Mouse (Mus musculus): ENCODE measurements around the gene Oscp1.

Gene Oscp1

DNA sequence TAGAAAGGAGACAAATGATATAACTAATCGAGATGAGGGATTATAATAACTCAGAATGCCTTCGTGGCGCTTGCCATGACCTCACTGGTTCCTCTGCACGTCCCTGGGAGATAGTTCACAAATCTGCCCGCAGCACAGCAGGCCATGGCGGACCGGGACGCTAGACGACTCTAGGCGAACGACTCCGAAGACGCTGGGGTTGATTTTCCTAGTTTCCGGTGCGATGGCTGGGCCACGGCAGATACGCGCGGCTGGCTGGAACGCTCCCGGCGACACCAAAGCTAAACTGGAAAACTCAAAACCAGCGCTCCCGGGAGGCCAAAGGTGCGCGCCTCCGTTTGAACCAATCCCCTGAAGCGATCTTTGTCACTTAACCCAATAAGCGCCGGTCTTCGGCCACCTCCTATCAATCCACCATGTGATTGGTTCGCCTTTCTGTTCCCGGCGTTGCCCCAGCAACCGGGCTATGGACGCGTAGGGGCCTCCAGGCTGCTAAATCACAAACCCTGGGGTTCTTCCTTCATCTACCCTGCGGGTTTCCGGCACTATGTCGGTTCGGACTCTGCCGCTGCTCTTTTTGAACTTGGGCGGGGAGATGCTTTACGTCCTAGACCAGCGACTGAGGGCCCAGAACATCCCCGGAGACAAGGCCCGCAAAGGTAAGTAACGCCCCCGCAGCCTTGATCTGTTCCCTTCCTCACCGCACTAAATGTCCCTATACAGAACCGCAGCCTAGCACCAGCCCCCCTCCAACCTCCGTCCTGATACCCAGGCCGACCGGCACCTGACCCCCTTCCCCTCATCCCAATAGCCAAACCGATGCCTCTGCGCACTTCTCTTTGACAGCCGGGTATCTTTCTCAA is at the start of gene Oscp1:
Oscp1 (plus strand) TSS at position 432 of the 863 bp plus-strand sequence.
- peak; percentile 90 for DNase-seq

DNA sequence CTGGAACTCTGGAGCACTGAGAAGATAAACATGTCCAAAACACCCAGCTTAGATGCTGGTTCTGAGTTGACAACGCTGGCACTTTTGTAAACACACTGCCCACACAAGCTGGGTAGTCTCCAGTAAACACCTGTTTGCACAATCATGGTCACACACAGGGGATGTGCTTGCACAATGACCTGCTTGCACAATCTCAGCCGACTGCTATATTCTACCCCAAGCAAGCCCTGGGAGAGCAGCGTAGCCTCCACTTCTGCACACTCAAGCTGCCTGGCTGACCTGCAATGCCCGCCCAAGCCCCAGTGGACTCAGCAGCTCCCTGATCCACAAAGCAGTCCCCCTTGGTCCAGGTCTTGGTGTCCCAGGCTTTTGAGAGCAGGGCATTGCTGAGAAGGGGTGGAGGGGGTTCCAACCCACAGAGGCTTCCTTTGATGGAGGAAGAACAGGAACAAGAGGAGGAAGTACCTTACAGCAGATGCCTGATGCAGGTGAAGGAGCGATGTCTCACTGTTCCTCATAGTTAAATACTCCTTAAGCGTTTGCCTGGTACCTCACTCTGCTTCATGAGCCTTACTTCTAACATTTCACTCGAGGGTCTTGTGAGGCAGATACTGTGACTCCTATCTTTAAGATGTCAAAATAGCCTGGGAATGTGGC is 40.6 kb upstream of the Oscp1 start:
- no peak for DNase-seq

DNA sequence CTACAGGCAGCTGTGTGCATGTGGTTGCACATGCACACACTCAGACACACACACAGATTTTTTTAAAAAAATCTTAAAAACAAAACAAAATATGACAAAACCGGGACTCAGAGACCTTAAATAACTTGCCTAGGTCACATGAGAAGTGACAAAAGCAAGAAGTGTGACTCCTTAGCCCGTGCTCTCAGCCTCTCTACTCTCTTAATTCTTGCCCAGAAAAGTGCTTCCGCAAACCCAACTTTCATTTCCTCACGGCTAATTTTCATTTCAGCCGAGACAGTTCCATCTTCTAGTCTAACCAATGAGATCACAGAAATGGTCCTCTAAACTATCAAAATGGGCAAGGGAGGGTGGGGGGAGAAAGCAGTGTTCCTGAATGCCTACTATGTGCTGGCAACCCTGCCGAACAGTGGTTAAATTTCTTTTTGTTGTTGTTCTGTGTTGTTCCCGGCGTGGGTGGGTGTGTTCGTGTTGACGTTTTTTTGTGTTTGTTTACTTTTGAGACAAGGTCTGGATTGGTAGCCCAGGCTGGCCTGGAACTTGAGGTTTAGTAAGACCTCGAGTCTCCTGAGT is 39.3 kb upstream of the Oscp1 start:
- no peak for DNase-seq

DNA sequence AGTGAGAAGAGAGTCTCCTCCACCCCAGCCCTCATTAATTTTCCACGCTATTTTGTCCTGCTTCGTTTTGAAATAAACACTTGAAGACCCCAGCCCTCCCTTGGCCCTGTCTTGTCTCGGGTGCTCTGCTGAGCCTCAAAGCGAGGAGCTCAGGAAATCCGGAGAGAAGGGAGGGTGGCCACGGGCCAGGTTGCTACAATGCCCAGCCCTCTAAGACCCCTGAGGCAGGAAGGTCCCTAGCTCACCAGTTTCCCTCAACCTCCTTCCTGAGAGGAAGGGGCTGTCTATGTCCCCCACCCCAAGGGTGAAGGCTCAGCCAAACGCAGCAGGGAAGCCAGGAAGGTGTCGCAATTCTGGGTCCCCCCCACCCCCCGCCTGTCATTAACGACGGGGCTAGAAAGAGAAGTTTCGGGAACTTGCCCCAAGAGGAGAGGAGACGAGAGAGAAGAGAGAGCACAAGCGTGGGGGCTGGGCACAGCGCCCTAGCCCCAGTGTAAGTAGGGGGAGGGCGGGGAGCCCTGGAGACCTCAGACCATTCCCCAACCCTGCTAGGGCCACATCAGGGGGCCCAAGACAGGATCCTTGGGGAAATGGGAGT is 34.0 kb upstream of the Oscp1 start, which contains the start of gene Csf3r:
Csf3r (plus strand) TSS at position 248 of the 598 bp plus-strand sequence.
- no peak for DNase-seq

DNA sequence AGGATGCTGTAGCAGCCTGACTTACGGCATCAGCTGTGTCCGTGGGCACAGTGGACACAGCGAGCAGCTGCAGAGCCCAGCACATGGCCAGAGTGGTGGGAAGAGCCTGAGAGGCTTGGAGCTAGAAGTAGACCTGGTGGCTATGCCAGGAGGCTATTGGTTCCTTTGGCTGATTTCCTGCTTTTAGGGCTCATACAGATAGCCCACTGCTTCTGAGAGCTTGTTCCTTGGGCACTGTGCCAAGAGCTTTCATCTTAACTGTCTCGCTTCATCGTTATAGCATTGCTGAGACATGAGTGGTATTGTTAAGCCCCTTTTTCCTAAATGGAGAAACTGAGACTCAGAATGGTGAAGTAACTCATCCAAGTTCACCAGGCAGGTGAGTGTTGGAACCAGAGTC is 32.6 kb upstream of the Oscp1 start:
- DNase-seq: no peak

DNA sequence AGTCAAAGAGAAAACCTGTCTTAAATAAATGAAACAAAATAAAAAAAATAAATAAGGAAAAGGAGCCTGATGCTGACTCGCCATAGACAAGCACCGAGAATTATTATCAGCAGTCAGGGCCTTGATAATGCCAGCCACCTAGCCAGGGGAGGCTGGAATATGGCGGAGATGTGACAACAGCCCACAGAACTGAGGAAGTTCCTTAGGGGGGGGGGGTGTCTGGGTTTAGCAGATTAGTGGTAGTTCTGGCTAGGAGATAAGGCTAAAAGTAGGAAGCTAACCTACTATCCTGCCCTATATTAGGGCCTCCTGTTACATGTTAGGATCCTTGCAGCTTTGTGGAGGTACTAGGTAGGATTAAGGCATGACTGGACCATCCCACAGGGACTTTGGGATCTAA is 30.4 kb upstream of the Oscp1 start:
- no peak for DNase-seq

DNA sequence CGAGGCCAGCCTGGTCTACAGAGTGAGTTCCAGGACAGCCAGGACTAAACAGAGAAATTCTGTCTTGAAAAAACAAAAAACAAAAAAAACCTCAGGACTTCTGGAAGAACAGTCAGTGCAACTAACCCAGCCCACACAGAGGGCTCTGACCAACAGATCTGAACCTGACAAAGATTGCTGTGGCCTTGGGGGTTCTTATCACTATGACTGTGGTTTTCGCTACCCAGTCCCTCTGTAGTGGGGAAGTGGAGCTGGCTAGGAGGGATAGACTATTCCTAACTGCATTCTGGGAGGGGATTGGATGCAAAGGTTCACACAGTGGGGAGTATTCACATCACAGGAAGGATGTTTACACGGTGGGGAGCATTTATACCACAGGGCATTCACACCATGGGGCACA is 29.3 kb upstream of the Oscp1 start:
- no peak for DNase-seq

DNA sequence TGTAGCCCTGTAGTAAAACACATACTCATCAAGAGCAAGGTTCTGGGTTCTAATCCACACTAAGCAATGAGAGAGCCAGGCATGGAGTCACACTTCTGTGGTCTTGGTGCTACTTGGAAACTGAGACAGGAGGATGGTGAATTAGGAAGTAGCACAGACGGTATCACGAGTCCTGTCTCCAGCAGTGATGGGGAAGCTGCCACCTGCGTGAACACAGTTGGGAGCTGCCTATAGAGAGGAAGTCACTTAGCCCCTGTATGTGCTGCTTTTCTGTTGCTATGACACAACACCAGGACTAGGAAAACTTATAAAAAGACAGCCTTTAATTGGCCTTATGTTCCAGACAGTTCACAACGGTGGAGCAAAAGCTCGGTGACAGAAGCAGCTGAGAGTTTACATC is 27.7 kb upstream of the Oscp1 start:
- DNase-seq: no peak

DNA sequence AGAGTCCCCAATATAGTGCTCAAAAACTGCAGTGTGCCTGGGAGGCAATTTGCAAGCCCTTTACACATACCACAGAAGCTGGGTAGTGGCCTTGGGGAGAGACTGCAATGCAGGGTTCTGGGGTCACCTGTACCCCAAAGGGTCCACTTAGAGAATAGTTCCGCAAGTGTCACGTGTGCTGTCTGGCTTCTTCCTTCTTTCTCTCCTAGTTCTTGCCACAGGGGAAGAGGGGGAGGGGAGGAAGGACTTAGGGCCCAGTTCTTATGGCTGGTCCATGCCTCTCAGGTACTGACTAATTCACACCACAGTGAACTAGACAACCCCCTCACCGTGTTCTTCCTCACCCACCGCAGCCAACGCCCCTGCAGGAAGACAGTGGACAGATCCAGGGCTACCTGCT is 23.0 kb upstream of the Oscp1 start:
- no peak for DNase-seq

DNA sequence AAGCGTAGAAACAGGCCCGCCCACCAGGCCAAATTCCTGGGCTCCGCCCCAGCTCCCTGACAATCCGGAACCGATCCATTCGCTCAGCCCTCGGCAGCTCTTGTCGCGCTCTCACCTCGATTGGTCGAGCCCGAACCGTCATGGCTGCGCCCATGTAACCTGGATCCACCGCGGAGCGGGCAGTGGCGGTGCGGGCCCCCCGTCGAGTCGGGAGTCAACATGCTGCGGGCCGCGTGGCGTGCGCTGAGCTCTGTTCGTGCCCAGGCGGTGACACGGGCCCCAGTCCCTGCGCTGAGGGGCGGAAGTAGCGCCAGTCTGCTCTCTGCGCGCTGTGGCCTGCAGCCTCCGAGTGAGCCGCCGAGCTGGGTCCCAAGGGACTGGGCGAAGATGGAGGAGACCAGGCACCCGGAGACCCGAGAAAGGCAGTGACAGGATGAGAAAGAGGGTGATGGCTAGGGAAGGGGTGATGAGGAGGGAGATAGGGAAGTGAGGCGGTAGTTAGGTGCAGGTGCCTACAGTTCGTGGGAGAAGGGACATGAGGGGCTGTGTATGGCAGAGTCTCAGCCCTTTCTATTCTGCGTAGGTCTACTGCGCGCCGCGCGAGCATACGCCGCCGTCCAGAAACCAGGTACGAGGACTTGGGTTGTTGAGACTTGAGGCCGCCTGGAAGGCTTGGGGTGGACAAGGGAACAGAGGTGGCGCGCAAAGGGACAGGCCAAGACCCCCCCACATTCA is 11.3 kb upstream of the Oscp1 start, which contains the start of gene Mrps15:
Mrps15 (plus strand) TSS at position 75 of the 735 bp plus-strand sequence.
- DNase-seq: peak; percentile 77

DNA sequence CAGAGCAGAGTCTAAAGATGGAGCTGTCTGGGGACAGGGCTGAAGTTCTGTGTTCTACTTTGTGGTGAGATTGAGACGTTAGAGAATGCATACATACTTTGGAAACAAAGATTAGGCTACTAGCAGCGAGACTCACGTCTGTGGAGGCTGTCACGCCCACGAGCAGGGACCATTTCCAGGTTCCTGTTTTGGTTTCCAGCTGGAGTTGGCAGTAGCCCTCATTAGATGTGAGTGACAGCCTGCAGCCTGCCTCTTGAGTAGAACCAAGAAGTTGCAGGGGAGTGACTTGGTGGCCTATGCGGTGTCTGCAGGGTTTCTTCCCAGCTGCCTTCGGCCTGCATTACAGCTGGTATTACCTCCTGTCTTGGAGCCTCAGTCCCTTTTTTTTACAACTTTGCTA is 6.7 kb upstream of the Oscp1 start:
- no peak for DNase-seq

DNA sequence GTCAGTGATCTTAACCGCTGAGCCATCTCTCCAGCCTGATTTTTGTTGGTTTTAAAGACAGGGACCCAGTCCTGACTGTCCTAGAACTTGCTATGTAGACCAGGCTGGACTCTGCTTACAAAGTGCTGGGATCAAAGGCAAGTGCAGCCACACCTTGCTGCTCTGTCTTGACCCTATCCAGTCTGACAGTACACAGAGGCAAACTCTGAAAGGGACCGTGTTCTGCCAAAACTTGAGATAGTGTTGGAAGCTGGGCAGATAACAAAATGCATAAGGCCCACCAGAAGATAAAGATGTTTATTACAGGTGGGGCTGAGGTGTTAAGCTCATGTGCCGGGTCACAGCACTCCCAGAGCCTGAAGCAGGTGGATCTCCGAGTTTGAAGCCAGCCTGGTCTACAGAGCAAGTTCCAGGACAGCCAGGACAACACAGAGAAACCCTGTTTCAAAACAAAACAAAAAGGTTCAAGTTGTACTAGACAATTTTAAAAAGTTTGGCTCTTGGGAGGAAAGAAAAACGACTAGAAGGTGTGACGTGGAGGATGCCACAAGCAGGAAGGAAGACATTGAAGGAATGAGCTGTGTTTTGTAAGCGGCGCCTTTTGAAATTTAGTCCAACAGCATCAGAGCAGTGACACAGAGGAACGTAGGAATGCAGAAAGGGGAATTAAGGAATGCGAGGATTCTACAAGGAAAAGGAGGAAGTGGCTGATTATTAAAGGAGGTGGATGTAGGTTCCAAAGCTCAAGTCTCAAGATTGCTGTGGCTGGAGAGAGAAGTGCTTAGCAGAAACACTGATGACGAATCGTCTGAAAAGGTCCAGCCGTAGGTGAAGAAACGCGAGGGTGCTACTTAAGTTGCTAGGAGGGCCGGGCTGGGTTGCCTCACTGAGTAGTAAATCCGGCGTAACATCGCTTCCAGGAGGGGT is 895 bp upstream of the Oscp1 start:
- no peak for DNase-seq

DNA sequence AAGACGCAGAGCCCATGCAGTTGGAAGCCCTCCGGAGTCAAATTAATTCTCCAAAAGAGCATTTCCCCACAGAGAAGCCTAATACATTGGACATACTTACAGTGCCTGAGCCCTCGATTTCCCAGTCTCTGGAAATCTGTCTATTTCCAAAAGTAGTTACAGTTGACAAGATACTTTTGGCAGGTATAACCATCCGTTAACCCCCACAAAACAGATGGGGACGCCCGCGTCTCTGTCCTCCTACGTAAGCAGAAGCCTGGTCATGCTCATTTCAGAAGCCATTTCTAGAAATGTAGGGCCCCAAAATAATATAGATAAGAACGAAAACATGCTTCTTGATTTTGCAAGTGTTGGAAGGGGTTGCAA is 615 bp downstream of the Oscp1 start:
- no peak for DNase-seq

DNA sequence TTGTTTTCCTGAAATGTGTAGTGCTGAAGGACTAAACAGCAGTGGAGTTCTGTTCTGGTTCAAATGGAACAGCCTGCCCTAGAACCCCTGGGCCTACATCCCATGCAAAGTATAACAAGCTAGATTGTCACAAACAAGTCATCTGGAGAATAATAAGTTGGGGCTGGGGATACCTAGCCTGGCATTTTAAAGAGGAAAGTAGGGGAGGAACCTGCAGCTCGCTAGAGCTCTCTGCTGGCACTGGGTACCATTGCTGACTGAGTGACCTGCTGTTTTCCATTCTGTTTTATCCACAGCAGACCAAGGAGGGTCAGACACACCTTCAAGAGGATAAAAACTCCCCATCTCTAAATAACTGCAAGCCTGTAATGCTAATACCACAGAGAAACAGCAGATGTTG is 4.5 kb downstream of the Oscp1 start:
- peak; percentile 43 for DNase-seq

DNA sequence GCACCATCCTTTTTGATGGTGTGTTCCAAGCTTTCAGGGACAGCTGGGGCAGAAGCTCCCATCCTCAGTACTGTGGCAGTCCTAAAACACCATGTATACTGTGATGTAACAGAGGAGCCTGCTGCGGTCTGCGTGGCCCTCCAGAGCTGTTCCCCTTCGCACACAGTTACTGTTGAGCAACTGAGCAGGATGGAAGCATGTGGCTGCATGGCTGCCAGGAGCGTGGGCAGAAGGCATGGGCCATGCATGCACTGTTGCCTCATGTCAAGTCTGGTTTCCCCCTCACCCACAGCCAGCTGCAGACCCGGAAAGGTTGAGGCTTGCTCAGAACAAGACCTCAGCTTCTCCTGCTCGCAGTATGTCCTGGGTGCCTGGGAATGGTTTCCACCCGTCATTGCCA is 6.9 kb downstream of the Oscp1 start:
- no peak for DNase-seq

DNA sequence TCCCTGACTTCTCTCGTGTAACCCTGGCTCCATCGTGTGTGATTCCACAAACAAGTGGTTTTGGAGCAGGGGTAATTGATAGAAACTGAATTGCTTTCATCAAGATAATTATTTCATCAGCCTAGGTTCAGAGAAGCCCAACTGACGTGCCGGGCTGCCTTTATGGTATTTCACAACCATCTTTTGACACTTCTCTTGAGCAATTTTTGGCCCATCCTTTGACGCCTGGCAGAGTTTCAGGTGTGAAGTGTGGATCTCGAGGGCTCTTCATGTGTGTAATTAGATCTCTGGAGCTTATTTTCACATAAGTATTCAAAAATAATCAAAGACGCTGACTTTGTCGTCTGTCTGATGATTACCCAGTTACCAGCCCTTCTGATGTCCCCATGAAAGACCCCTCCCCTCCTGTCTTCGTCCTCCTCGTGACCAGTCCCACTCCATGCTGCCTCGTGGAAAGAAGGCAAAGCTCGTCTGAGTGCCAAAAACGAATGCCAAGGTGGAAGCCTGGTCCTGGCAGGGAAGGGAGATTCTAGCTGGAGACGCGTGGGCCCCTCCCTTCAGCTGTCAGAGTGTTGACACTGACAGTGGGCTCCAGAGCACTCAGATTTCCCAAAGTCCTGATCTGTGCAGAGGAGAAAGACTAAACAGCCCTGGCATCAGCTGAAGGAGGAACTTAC is 9.2 kb downstream of the Oscp1 start:
- no peak for DNase-seq

DNA sequence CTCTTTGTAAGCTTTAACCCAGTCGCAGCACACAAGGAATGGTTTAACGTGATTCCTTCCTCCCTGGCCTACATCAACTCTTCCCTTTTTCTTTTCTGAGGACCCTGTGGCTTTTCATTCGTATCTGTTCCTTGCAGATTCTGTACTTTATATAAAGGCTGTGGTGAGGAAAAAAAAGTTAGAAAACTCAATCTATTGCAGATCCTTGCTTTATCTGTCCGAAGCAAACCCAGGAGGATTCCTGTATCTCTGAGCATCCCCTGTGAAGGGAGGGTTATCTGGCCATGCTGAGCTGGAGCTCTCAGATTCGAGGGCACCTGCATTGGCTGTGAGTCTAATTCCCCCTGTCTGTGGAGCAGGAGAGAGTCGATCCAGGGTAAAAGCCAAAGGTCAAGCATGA is 10.5 kb downstream of the Oscp1 start:
- DNase-seq: no peak

DNA sequence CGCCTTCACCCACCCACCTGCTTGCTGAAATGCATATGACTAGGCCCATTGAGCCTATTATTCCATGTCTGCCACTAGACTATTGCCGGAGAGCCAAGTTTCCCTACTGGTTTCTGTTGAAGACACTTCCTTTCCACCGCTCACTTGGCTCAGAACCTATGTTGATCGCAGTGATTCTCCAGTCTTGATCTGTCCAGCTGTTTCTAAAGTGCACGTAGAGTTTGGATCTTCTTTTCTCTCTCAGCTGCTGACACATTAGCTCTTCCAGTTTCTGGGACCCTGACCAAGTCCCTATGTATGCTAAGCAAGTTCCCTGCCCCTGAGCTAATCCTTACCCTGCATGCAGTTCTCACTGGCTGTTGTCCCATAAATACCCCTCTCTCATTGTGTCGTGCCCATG is 19.5 kb downstream of the Oscp1 start:
- DNase-seq: no peak

DNA sequence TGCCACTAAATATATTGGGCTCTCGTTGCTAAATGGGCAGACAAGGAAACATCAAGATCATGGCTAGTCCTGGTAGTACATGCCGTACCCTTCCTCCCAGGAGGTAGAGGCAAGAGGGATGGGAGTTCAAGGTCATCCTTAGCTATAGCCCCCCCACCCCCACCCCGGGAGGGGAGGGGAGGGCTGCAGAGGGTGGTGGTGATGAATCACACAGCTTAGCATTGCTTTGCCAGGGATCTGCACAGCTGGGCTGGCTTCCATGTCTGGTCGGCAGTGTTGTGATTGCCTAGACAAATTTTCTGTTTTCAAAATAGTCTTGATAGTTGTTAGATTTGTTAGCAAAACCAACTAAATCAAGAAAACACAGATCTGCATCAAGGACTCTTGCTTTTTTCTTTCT is 20.9 kb downstream of the Oscp1 start:
- DNase-seq: no peak

DNA sequence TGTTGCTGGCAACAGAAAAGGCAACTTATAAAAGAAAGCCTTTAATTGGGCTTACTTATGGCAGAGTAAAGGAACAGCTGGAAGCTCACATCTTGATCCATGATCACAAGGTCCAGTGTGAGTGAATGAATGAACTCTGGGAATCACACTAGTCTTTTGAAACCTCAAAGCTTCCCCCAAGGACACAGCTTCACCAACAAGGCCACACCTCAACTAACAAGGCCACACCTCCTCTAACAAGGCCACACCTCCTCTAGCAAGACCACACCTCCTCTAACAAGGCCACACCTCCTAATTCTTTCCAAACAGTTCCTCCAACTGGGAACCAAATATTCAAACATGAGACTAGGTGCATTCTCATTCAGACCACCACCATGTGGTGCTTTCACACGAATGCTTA is 23.2 kb downstream of the Oscp1 start:
- no peak for DNase-seq

DNA sequence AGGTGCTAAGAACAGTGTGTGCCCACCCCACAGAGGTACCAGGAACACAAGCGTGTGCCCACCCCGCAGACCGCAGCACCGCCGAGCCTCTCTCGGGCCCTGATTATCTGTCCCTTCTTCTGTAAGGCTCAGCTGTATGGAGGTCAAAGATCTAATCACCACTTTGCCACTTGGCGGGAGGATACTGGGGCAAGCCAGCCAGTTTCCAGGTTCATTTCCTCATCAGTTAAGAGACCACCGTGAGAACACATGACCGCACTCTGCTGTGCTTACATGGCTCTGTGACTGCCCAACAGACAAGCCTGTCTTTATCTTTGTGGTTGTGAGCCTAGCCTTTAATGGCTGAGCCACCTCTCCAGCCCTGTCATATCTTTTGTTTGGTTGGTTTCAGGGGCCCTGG is 24.7 kb downstream of the Oscp1 start:
- DNase-seq: no peak

All from thymus, postnatal 4 days (tissue).